ENCODE assay signal across 11 mouse cellular contexts in genomic region chr11:85003566-85003965, GRCm38 (mm10). TPM values are rescaled to one million over a fixed set of nuclear protein-coding genes. Genes with fewer than 3 reads are reported as not detected.
DNase-seq lines count a peak whose midpoint lies in the region; ATAC-seq lines count a peak whose summit lies in the region.
"Had no signal": no experiment of that assay in that cellular context is flagged by ENCODE, and none has a peak within 500 bp of the region (broad histone marks: within the 10 kb centered on the region; RNA-seq: fewer than 3 reads in every experiment).

No protein-coding gene starts in this region.

- no peak for ATAC-seq in forebrain, embryonic 11.5 days (replicated peaks; ENCODE audit: low FRiP score)

- H3K9ac ChIP-seq in forebrain, embryonic 11.5 days (ENCODE audit: low read length) = no peak overlapping the region

- WGBS in forebrain, embryonic 11.5 days = 97% methylated on average over 3 of the region's 3 CpGs

- H3K4me3 ChIP-seq in forebrain, embryonic 11.5 days (ENCODE audit: low read depth, low read length) = no peak overlapping the region

- intact Hi-C loops in left cerebral cortex, postnatal 14 days (cut with DNase I) = no loop called here

- H3K4me2 ChIP-seq in forebrain, embryonic 11.5 days (ENCODE audit: low read depth, low read length, severe bottlenecking) = no peak overlapping the region

- no peaks in the 10 kb centered on the region for H3K36me3 ChIP-seq in forebrain, embryonic 11.5 days (ENCODE audit: control insufficient read depth, insufficient read depth, low read length)

- peak; percentile 56 to 86 for DNase-seq in layer of hippocampus, adult 18-20 months (ENCODE audit: low spot score in 2 of 2)
- no peak for DNase-seq in layer of hippocampus, postnatal 10 days (ENCODE audit: low spot score in 2 of 2)
- DNase-seq in A20 (ENCODE audit: low read depth, low spot score) (peak; percentile 75), MEL-GATA-1-ER (ENCODE audit: extremely low read depth, low read depth) (peak; percentile 83)
- DNase-seq in left cerebral cortex, postnatal 14 days (ENCODE audit: low spot score in 2 of 2) = peak; percentile 18 to 21
- DNase-seq in forebrain, embryonic 11.5 days (ENCODE audit: low spot score) = no peak
- DNase-seq in gastrocnemius, adult 8-10 months (ENCODE audit: low spot score in 2 of 2) = no peak
- no peak for DNase-seq in cerebellum, postnatal 10 days
- DNase-seq: cerebellum, adult 9-10 months; gastrocnemius, postnatal 25 days had no signal

- no peaks in the 10 kb centered on the region for H3K4me1 ChIP-seq in forebrain, embryonic 11.5 days (replicated peaks; ENCODE audit: control insufficient read depth, insufficient read depth, low read length)

- H3K27ac ChIP-seq in forebrain, embryonic 11.5 days (ENCODE audit: low read depth, low read length) = no peak overlapping the region
- H3K27ac ChIP-seq: macrophage had no signal

- H3K9me3 ChIP-seq in forebrain, embryonic 11.5 days (ENCODE audit: control insufficient read depth, low read length) = no peaks in the 10 kb centered on the region

- H3K27me3 ChIP-seq in forebrain, embryonic 11.5 days (ENCODE audit: control insufficient read depth, insufficient read depth, low read length) = no peaks in the 10 kb centered on the region

RNA-seq across cellular contexts. Expression of gene Car4, which starts 46.0 kb away (rescaled TPM):
- total RNA-seq in layer of hippocampus, adult 18-20 months (2021) = 10 to 100 TPM; 65.3 to 71.2 TPM
- total RNA-seq in layer of hippocampus, postnatal 10 days (2021) = 10 to 100 TPM; 56.8 to 63.0 TPM
- total RNA-seq in left cerebral cortex, postnatal 14 days (2021) = 10 to 100 TPM; 75.6 to 99.5 TPM
- polyA plus RNA-seq in forebrain, embryonic 11.5 days (2014; fragmentation: Nextera tagmentation; extraction: Ambion mirVana) = 1.3 and 1.4 TPM in 2 replicates
- 1 to 10 TPM; 3.4 to 8.8 (median 7.0) TPM for total RNA-seq in gastrocnemius, adult 8-10 months (2022)
- polyA plus RNA-seq: macrophage had no signal

Comparison
In these comparisons a context has a peak if more than half of its experiments do, and no peak if none do; other contexts are left out.
1. DNase-seq: peak in layer of hippocampus, adult 18-20 months (2 of 2), A20 (single experiment), MEL-GATA-1-ER (single experiment) and left cerebral cortex, postnatal 14 days (2 of 2); none in layer of hippocampus, postnatal 10 days (0 of 2), forebrain, embryonic 11.5 days (single experiment), gastrocnemius, adult 8-10 months (0 of 2) and cerebellum, postnatal 10 days (0 of 2).
2. RNA of gene Car4, which starts 46.0 kb away (total RNA-seq): 75.6 to 99.5 TPM in left cerebral cortex, postnatal 14 days, 65.3 to 71.2 TPM in layer of hippocampus, adult 18-20 months and 56.8 to 63.0 TPM in layer of hippocampus, postnatal 10 days; 3.4 to 8.8 TPM in gastrocnemius, adult 8-10 months; every median in the first group is over 4 times any median in the second.